Mouse (Mus musculus) forebrain, embryonic 15.5 days (tissue): ENCODE results near the gene Cacnb3. TPM values are rescaled to one million over a fixed set of nuclear protein-coding genes. Genes with fewer than 3 reads are reported as not detected.
A peak's percentile ranks its signal among the peaks of the same experiment; 100 is the strongest.

ENCODE experiments used
- ATAC-seq: fragments of 200-750 bp; cut with Nextera tagmentation; replicated peaks from 2 replicates; pipeline ENCODE4 v1.8.0; 2017; ENCODE audit warnings: mild to moderate bottlenecking, moderate TSS enrichment, moderate library complexity
- H3K27ac ChIP-seq: fragments of 300-500 bp; sonication (generic); replicated peaks from 2 replicates; pipeline ENCODE4 v1.5.1; 2015; ENCODE audit warnings: mild to moderate bottlenecking, inconsistent platforms
- H3K27me3 ChIP-seq: fragments of 300-500 bp; sonication (generic); 2 replicates; pipeline ENCODE4 v1.6.1; 2015; ENCODE audit warnings: inconsistent platforms
- H3K36me3 ChIP-seq: fragments of 300-500 bp; sonication (generic); 2 replicates; pipeline ENCODE4 v1.6.1; 2015; ENCODE audit warnings: mild to moderate bottlenecking, inconsistent platforms
- H3K4me1 ChIP-seq: fragments of 300-500 bp; sonication (generic); 2 replicates; pipeline ENCODE4 v1.6.1; 2015; ENCODE audit warnings: inconsistent platforms
- H3K4me2 ChIP-seq: fragments of 300-500 bp; sonication (generic); replicated peaks from 2 replicates; pipeline ENCODE4 v1.6.1; 2015; ENCODE audit warnings: mild to moderate bottlenecking, inconsistent platforms
- H3K4me3 ChIP-seq: fragments of 300-500 bp; sonication (generic); 2 replicates; pipeline ENCODE4 v1.5.1; 2015; ENCODE audit warnings: mild to moderate bottlenecking, inconsistent platforms
- H3K9ac ChIP-seq: fragments of 300-500 bp; sonication (generic); replicated peaks from 2 replicates; pipeline ENCODE4 v1.6.1; 2015; ENCODE audit warnings: mild to moderate bottlenecking, inconsistent platforms
- H3K9me3 ChIP-seq: fragments of 300-500 bp; sonication (generic); 2 replicates; pipeline ENCODE4 v1.6.1; 2016; ENCODE audit warnings: inconsistent platforms
- WGBS: fragments of 180-500 bp; shearing (Covaris S2); methylation state at CpG from one replicate; pipeline ENCODE4 v1.1.7; 2015; ENCODE audit warnings: mixed read lengths; 5-methylcytosine and 5-hydroxymethylcytosine counted together
- polyA plus RNA-seq: library from polyadenylated mRNA; unstranded; fragments of >200 nt; fragmentation: Nextera tagmentation; extraction: Ambion mirVana; gene quantifications from 2 replicates; pipeline ENCODE4 v1.2.1, GENCODE M21; 2015

The Cacnb3 gene
- polyA plus RNA-seq, 1 experiment from 2014 or later, result 138 TPM

DNA sequence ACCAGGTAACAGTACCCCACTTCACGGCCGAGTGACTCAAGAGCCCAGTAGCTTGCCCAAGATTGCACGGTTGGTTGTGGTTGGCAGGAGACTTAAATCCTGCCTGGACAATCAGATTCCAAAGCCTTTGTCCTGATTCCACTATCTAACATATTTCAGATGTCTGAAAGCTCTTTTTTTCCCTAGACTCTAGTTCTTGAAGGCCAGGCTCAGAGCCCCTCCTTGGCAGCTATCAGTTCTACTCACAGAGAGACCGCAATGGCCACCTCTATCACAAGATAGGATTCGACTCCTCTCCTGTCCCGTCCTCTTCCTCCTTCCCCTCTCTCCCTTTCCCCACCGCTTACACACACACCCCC lies 28.8 kb upstream of the Cacnb3 start:
- ATAC-seq, result no peak
- Histone ChIP-seq H3K9ac (0 out of 2 replicates have a peak overlapping the region, but pooled peaks have one; percentile 28), H3K27ac (no peak overlapping the region), H3K4me3 (no peak overlapping the region), H3K4me1 (peaks cover 22% of the 10 kb centered on the region), H3K27me3 (no peaks in the 10 kb centered on the region), H3K36me3 (peaks cover 52% of the 10 kb centered on the region), H3K9me3 (no peaks in the 10 kb centered on the region), H3K4me2 (no peak overlapping the region)
- WGBS, result 82% methylated on average over 7 of the region's 7 CpGs

DNA sequence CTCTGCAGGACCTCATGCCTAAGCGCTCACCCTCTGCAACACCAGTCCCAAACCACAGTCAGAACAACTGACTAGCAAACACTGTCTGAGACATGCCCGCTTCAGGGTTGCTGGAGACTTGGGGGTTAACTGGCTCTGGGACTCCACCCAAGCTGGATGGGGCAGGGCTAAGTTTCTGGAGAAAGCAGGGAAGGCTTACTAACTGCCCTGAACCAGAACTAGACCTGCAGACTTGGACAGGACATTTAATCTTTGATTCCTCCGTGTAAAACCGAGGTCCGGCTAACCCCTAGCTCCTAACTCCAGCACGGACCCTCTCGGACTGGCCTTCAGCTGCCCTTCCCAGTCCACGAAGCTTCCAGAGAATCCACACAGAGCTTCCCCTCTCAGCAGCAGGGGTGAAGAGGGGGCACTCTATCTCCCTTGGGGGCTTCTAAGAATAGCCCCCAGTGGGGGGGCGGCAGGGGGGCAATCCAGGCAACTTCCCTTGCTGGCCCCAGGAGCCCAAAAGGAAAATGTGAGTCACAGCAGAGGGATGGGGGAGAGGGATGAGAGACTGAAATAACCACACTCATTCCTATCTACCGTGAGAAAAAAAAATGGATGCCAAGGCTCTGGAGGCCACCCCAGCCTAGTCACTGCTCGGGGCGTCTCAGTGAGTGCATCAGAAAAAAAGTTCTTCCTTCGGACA lies 28.3 kb upstream of the Cacnb3 start:
- WGBS, result 74% methylated on average over 13 of the region's 13 CpGs
- H3K9ac ChIP-seq, result peak overlapping the region; percentile 28
- H3K4me1 ChIP-seq, result peaks cover 27% of the 10 kb centered on the region
- ATAC-seq, result no peak
- no peaks in the 10 kb centered on the region for H3K27me3 ChIP-seq
- H3K4me2 ChIP-seq, result no peak overlapping the region
- peaks cover 46% of the 10 kb centered on the region for H3K36me3 ChIP-seq
- no peak overlapping the region for H3K27ac ChIP-seq
- no peaks in the 10 kb centered on the region for H3K9me3 ChIP-seq
- H3K4me3 ChIP-seq, result no peak overlapping the region

DNA sequence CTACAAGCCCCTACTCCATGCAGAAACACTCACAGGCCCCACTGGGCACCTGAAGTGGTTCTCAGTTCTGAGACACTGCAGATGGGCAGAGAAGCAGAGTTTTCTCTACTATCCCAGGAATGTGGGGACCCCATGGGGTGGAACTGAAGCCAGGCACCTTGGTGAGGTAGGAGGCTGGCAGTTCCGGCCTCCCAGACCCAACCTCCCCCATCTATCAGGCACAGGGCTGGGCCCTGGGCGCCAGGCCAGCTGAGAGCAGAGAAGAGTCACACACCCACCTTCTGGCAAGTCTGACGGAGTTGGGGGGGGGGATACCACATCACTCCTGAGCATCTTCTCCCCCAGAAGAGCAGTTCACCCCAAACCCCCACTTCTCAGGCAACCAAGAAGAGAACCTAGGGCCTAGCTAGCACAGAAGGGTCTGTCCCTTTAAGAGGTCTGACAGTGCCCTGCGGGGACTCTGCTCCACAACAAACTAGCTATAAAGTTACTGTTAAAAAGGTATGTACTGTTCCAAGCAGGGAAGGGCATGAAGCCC lies 27.6 kb upstream of the Cacnb3 start:
- no peak overlapping the region for H3K4me2 ChIP-seq
- H3K27me3 ChIP-seq, result no peaks in the 10 kb centered on the region
- ATAC-seq, result no peak
- peaks cover 34% of the 10 kb centered on the region for H3K4me1 ChIP-seq
- H3K4me3 ChIP-seq, result no peak overlapping the region
- H3K9me3 ChIP-seq, result no peaks in the 10 kb centered on the region
- no peak overlapping the region for H3K9ac ChIP-seq
- 57% methylated on average over 4 of the region's 4 CpGs for WGBS
- H3K36me3 ChIP-seq, result peaks cover 40% of the 10 kb centered on the region
- no peak overlapping the region for H3K27ac ChIP-seq

DNA sequence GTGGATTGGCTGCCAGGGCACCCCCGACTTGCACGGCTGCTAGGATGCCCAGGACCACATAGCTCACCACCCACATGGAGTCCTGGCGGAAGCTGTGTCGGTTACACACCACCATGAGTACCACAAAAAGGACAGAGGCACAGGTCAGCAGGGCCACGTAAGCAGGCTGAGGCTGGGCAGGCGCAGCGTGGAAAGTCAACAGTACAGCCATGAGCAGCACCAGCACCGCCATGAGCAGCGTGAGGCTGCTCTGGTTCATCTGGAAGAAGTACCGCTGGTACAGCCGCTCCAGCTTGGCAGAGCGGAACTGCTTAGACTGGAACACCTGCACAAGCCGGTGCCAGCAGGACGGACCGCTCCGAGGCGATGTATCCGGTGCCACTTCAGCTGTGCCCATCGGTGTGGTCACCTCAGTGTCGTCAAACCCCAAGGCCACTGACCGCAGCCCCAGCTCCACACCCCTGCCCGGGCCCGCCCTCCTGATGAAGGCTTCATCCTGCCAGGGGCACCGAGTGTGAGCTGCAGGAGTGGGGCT lies 26.5 kb upstream of the Cacnb3 start:
- no peak overlapping the region for H3K27ac ChIP-seq
- H3K4me2 ChIP-seq, result no peak overlapping the region
- H3K9ac ChIP-seq, result no peak overlapping the region; the same call in 1 of the 2 replicates
- no peak overlapping the region for H3K4me3 ChIP-seq
- H3K4me1 ChIP-seq, result peaks cover 42% of the 10 kb centered on the region
- peaks cover 31% of the 10 kb centered on the region; the same call in 1 of the 2 replicates for H3K36me3 ChIP-seq
- no peaks in the 10 kb centered on the region for H3K27me3 ChIP-seq
- ATAC-seq, result no peak
- 93% methylated on average over 24 of the region's 24 CpGs for WGBS
- H3K9me3 ChIP-seq, result no peaks in the 10 kb centered on the region

DNA sequence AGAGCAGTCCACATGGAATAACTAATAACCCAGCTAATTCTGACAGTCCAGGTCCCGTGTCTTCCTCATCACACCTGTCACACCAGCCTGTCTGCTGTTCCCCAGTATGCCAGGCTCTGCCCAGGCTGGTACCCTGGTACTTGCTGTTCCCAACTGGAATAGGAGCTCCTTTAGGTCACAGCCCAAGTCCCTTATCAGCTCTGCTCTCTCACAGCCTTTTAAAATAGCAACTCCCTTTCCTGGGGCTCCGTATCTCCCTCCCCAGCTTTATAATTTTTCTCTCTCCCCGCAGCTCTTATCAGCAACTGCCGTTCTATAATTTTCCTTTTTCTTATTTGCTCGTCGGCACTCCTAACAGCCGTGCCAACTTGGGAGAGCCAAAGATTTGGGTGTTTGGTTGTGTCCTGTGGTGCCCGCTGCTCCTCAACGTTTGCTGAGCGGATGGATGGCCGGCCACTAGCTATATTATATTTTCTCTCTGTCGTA lies 24.5 kb upstream of the Cacnb3 start:
- no peak for ATAC-seq
- H3K4me2 ChIP-seq, result no peak overlapping the region
- H3K36me3 ChIP-seq, result peaks cover 16% of the 10 kb centered on the region; the same call in 1 of the 2 replicates
- peaks cover 47% of the 10 kb centered on the region for H3K4me1 ChIP-seq
- no peak overlapping the region for H3K27ac ChIP-seq
- 89% methylated on average over 12 of the region's 12 CpGs for WGBS
- H3K9ac ChIP-seq, result no peak overlapping the region
- H3K9me3 ChIP-seq, result no peaks in the 10 kb centered on the region
- H3K27me3 ChIP-seq, result no peaks in the 10 kb centered on the region
- no peak overlapping the region for H3K4me3 ChIP-seq

DNA sequence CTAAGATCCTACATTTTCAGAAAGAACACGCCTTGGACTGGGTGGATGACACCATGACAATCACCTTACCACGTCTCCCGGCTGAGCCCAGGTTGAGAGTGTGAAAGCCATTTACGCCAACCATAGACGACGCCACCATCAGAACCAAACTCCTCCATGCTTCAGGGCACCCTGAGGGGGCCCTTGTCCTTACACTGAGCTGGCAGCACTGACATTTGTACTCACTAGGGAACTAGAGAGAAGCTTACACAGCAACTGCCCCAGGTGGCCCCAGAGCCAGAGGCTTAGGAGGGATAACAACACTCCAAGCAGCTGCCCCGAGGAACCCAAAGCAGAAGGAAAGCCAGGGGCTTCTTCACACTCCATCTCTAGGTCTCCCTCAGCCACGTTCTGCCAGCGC lies 23.9 kb upstream of the Cacnb3 start:
- no peak overlapping the region for H3K4me2 ChIP-seq

DNA sequence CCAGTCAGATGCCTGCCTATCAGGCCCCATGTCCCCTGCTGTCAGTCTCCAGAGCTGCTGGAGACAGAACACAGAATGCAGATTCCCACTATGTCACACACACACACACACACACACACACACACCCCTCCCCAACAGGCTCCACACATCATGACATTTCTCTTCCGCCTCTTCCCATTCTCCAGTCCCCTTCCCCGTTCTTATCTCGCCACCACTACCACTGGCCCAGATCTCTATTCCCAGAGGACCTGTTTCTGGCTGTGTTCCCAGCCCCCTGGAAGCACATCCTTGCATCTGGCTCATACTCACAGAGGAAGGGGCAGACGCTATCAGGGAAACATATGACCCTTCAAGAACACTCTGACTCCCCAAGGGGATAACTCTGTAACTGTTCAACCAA lies 23.1 kb upstream of the Cacnb3 start:
- H3K4me1 ChIP-seq, result peaks cover 39% of the 10 kb centered on the region
- H3K27me3 ChIP-seq, result no peaks in the 10 kb centered on the region
- 30% methylated on average over 4 of the region's 4 CpGs for WGBS

More for the DNA sequence above, 23.9 kb upstream of the Cacnb3 start:
- Histone ChIP-seq H3K9ac (no peak overlapping the region), H3K27ac (no peak overlapping the region), H3K4me1 (peaks cover 47% of the 10 kb centered on the region), H3K36me3 (peaks cover 12% of the 10 kb centered on the region; the same call in 1 of the 2 replicates), H3K27me3 (no peaks in the 10 kb centered on the region), H3K4me3 (no peak overlapping the region), H3K9me3 (no peaks in the 10 kb centered on the region)
- no peak for ATAC-seq
- 69% methylated on average over 9 of the region's 9 CpGs for WGBS

DNA sequence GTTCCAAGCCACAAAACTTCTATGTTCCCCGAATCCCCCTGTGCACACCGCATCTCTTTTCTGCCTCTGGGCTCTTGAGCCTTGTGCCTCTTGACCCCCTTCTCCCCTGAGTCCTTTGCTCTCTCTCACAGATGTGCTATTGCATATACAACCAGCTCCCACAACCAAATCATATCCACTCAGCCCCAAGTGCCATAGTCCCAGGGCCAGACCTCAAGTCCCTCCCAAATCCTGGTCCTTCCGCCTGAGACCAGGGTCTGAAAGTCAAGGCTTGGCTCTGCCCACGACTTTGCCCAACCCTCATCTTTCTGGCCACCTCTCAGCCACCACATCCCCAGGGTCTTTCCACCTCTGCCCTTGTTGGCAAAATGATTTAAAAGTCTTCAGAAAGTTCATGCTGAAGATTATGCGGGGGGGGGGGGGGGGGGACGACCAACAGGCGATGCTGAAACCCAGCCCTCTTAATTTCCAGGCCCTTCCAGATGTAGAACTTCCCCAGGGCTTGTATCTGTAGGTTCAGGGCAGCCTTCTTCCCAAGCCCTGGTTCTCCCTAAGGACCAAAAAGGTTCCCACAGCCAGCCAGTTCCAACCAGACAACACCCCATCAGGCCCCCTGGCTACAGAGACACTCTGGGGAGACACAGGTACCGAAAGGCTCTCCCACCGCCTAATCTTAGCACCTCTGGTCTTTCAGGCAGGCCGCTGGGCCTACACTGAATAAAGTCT lies 22.4 kb upstream of the Cacnb3 start:
- Histone ChIP-seq H3K4me2 (peak overlapping the region; percentile 90), H3K27me3 (no peaks in the 10 kb centered on the region)
- WGBS, result 9% methylated on average over 10 of the region's 10 CpGs

More for the DNA sequence above, 23.1 kb upstream of the Cacnb3 start:
- ATAC-seq, result no peak
- Histone ChIP-seq H3K9ac (peak overlapping the region; percentile 92), H3K36me3 (peaks cover 9% of the 10 kb centered on the region; the same call in 1 of the 2 replicates), H3K27ac (0 out of 2 replicates have a peak overlapping the region, but pooled peaks have one; percentile 31), H3K4me2 (peak overlapping the region; percentile 90), H3K4me3 (peak overlapping the region; percentile 83; the same call in 1 of the 2 replicates), H3K9me3 (no peaks in the 10 kb centered on the region)

DNA sequence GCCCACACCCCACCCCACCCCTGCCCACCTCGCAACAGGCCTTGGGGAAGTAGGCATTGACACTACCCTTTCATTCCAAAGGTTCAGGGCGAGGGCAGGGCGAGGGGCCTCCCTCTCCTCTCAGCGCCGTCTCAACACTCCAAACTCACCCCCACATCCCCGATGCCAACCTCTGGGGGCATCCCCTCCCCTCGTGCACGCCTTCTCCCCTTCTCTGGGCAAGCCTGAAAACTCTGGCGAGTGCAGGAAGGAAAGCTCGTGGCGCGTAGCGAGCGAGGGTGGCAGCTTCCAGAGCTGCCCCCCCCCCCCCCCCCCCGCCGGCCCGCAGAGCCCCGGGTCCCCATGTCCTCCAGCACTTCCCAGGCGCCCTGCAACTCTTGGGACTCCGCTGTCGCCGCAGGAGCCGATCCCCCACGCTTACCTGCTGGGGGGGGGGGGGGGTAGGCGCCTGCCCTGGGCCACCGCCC lies 21.8 kb upstream of the Cacnb3 start:
- WGBS, result 0% methylated on average over 8 of the region's 26 CpGs

More for the DNA sequence above, 22.4 kb upstream of the Cacnb3 start:
- Histone ChIP-seq H3K36me3 (peaks cover 9% of the 10 kb centered on the region; the same call in 1 of the 2 replicates), H3K4me3 (peak overlapping the region; percentile 83), H3K27ac (peak overlapping the region; percentile 79; the same call in 1 of the 2 replicates), H3K9me3 (no peaks in the 10 kb centered on the region), H3K4me1 (peaks cover 32% of the 10 kb centered on the region), H3K9ac (peak overlapping the region; percentile 92)
- 0 out of 2 replicates have a peak, but pooled peaks have one; percentile 14 for ATAC-seq

DNA sequence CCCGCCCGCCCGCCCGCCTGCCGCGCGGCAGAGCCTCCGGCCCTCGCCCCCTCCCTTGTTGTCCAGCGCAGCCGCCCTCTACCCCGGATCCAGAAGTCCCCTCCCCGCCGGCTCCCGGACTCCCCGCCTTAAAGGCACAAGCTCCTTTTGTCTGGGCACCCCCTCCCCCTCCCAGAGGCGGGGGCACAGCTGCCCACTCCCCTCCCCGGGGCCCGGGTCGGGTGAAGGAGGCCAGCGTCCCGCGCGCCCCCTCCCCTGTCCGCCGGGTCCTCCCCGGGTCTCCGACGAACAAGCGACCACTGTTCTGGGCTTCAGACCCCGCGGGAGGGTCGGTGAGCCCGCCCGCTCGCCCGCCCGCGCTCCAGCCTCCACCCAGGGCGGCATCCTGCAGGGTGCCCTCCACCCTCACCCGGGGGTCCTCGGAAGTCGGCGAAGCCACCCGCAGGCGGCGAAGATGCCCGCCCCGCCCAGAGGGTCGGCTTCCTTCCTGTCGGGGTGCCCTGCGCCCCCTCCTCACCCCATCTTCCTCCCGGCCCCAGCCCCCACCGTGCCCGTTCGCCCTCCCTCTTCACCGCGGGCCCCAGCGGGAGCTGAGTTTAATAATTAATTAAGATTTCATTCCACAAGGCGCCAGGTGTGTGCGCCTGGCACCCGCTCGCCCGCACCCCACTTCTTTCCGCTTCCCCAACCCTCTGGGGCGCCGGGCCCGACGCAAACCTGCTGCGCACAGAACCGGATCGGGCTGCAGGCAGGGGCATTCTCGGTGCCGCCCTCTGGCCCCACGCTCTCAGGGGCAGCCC lies 21.1 kb upstream of the Cacnb3 start, which contains the start of gene Adcy6:
Adcy6 (minus strand) TSS at position 746 of the 800 bp plus-strand sequence.
- Histone ChIP-seq H3K4me1 (peaks cover 29% of the 10 kb centered on the region), H3K4me3 (peak within 1 kb of the TSS; percentile 83), H3K36me3 (no peaks in the 10 kb centered on the region), H3K9ac (peak within 1 kb of the TSS; percentile 92), H3K9me3 (no peaks in the 10 kb centered on the region), H3K27me3 (no peaks in the 10 kb centered on the region), H3K27ac (peak within 1 kb of the TSS; percentile 79), H3K4me2 (peak within 1 kb of the TSS; percentile 90)
- WGBS, result under 1% methylated on average over 72 of the region's 75 CpGs
- ATAC-seq, result peak; percentile 87

More for the DNA sequence above, 21.8 kb upstream of the Cacnb3 start:
- ATAC-seq, result peak; percentile 38
- H3K27ac ChIP-seq, result peak overlapping the region; percentile 79
- H3K27me3 ChIP-seq, result no peaks in the 10 kb centered on the region
- no peaks in the 10 kb centered on the region for H3K9me3 ChIP-seq
- H3K36me3 ChIP-seq, result peaks cover 6% of the 10 kb centered on the region; the same call in 1 of the 2 replicates
- H3K4me1 ChIP-seq, result peaks cover 28% of the 10 kb centered on the region
- peak overlapping the region; percentile 90 for H3K4me2 ChIP-seq
- peak overlapping the region; percentile 83 for H3K4me3 ChIP-seq
- H3K9ac ChIP-seq, result peak overlapping the region; percentile 92

DNA sequence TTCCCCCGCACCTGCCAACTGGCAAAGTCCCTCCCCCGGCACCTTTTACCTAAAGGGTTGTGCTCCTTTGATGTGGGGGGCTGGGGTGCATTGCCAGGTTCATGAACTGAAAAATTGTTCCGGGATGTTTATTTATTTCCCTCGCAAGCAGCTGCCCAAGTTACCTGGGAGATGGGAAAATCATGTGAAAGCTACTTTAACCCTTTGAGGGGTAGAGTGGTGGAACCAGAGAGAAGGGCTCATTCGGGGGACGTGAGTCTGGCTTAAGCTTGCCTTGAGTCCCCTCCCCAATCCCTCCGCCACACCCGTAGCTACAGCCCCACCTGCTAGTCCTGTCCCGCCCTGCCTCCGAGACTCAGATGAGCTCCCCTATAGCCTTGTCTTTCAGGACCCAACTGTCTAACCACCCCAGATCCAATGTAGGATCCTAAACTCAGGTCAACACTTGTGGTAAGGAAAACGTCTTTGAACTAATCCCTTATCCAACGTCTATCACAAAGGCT lies 20.5 kb upstream of the Cacnb3 start:
- no peaks in the 10 kb centered on the region for H3K9me3 ChIP-seq
- H3K4me3 ChIP-seq, result peak overlapping the region; percentile 83
- peak overlapping the region; percentile 90 for H3K4me2 ChIP-seq
- peaks cover 35% of the 10 kb centered on the region for H3K4me1 ChIP-seq
- H3K27ac ChIP-seq, result peak overlapping the region; percentile 79
- WGBS, result 4% methylated on average over 12 of the region's 12 CpGs
- no peaks in the 10 kb centered on the region for H3K36me3 ChIP-seq
- no peaks in the 10 kb centered on the region for H3K27me3 ChIP-seq
- no peak for ATAC-seq
- peak overlapping the region; percentile 92 for H3K9ac ChIP-seq
